Mouse (Mus musculus): ENCODE results near the gene Zscan22. TPM values are rescaled to one million over a fixed set of nuclear protein-coding genes. Genes with fewer than 3 reads are reported as not detected.
"Not testable (repeated sequence)": the region's sequence is repeated elsewhere in the genome, so short reads cannot be mapped to it uniquely, and the experiment has no call there.

The Zscan22 gene
- polyA plus RNA-seq, 1 experiment from 2014 or later, result 18.5 TPM

- not testable (repeated sequence) for H3K36me3 ChIP-seq (replicated peaks); H3K9me3 ChIP-seq; H3K4me1 ChIP-seq; H3K27ac ChIP-seq; DNase-seq (ENCODE audit: extremely low spot score, low spot score); H3K4me3 ChIP-seq; H3K27me3 ChIP-seq (ENCODE audit: poor library complexity, severe bottlenecking)
- WGBS, result 86% methylated on average over 4 of the region's 4 CpGs
Observed at GRCm38 (mm10) chr7:12937254-12937803, 39.7 kb downstream of the Zscan22 start.

- no peaks in the 10 kb centered on the region for H3K9me3 ChIP-seq
- no peak overlapping the region for H3K4me3 ChIP-seq
- no peaks in the 10 kb centered on the region for H3K27me3 ChIP-seq (ENCODE audit: poor library complexity, severe bottlenecking)
- H3K4me1 ChIP-seq, result no peaks in the 10 kb centered on the region
- DNase-seq (ENCODE audit: extremely low spot score, low spot score), result no peak
- no peaks in the 10 kb centered on the region for H3K36me3 ChIP-seq (replicated peaks)
- 92% methylated on average over 4 of the region's 4 CpGs for WGBS
- no peak overlapping the region for H3K27ac ChIP-seq
Observed at GRCm38 (mm10) chr7:12940599-12940998, 43.0 kb downstream of the Zscan22 start.

GRCm38 (mm10) chr7:12943488-12943887, 45.9 kb downstream of the Zscan22 start:
- H3K27me3 ChIP-seq (ENCODE audit: poor library complexity, severe bottlenecking), result no peaks in the 10 kb centered on the region
- 0 out of 2 replicates have a peak, but pooled peaks cover 5% of the 10 kb centered on the region for H3K9me3 ChIP-seq
- H3K36me3 ChIP-seq (replicated peaks), result no peaks in the 10 kb centered on the region
- DNase-seq (ENCODE audit: extremely low spot score, low spot score), result no peak
- H3K4me1 ChIP-seq, result no peaks in the 10 kb centered on the region
- H3K27ac ChIP-seq, result no peak overlapping the region
- H3K4me3 ChIP-seq, result no peak overlapping the region

- 12% methylated on average over 35 of the region's 35 CpGs for WGBS
Observed at GRCm38 (mm10) chr7:12949032-12949871, 51.6 kb downstream of the Zscan22 start.

GRCm38 (mm10) chr7:12949872-12950229, 52.2 kb downstream of the Zscan22 start:
- WGBS, result 11% methylated on average over 16 of the region's 16 CpGs
- peak overlapping the region; percentile 93 for H3K27ac ChIP-seq
- no peaks in the 10 kb centered on the region for H3K27me3 ChIP-seq (ENCODE audit: poor library complexity, severe bottlenecking)

More at GRCm38 (mm10) chr7:12949032-12949871, 51.6 kb downstream of the Zscan22 start:
- 0 out of 2 replicates have a peak, but pooled peaks cover 5% of the 10 kb centered on the region for H3K9me3 ChIP-seq
- H3K27ac ChIP-seq, result peak overlapping the region; percentile 93
- no peaks in the 10 kb centered on the region for H3K36me3 ChIP-seq (replicated peaks)
- DNase-seq (ENCODE audit: extremely low spot score, low spot score), result peak; percentile 94
- H3K4me3 ChIP-seq, result peak overlapping the region; percentile 48
- no peaks in the 10 kb centered on the region for H3K27me3 ChIP-seq (ENCODE audit: poor library complexity, severe bottlenecking)
- peaks cover 15% of the 10 kb centered on the region for H3K4me1 ChIP-seq

GRCm38 (mm10) chr7:12954896-12955295, 57.3 kb downstream of the Zscan22 start:
- Histone ChIP-seq H3K36me3 (replicated peaks) (no peaks in the 10 kb centered on the region), H3K4me1 (peaks cover 9% of the 10 kb centered on the region), H3K27me3 (ENCODE audit: poor library complexity, severe bottlenecking) (no peaks in the 10 kb centered on the region), H3K9me3 (no peaks in the 10 kb centered on the region), H3K27ac (no peak overlapping the region), H3K4me3 (no peak overlapping the region)
- no peak for DNase-seq (ENCODE audit: extremely low spot score, low spot score)
- 64% methylated on average over 3 of the region's 3 CpGs for WGBS

More at GRCm38 (mm10) chr7:12949872-12950229, 52.2 kb downstream of the Zscan22 start:
- Histone ChIP-seq H3K4me3 (peak overlapping the region; percentile 48), H3K36me3 (replicated peaks) (no peaks in the 10 kb centered on the region), H3K4me1 (peaks cover 15% of the 10 kb centered on the region), H3K9me3 (0 out of 2 replicates have a peak, but pooled peaks cover 5% of the 10 kb centered on the region)
- no peak for DNase-seq (ENCODE audit: extremely low spot score, low spot score)

GRCm38 (mm10) chr7:12957511-12957910, 59.9 kb downstream of the Zscan22 start:
- WGBS, result 78% methylated on average over 5 of the region's 5 CpGs
- H3K4me1 ChIP-seq, result peaks cover 8% of the 10 kb centered on the region
- H3K27me3 ChIP-seq (ENCODE audit: poor library complexity, severe bottlenecking), result no peaks in the 10 kb centered on the region
- no peaks in the 10 kb centered on the region for H3K36me3 ChIP-seq (replicated peaks)
- H3K9me3 ChIP-seq, result no peaks in the 10 kb centered on the region
- no peak for DNase-seq (ENCODE audit: extremely low spot score, low spot score)
- H3K4me3 ChIP-seq, result no peak overlapping the region
- no peak overlapping the region for H3K27ac ChIP-seq

Other genes starting within 250 kb of the Zscan22 start
- gene Vmn2r55, start 212.8 kb upstream of the Zscan22 start, polyA plus RNA-seq (2016; fragmentation: Nextera tagmentation; extraction: Ambion mirVana), result not detected in 2 replicates
- not detected in 2 replicates for gene Vmn2r56, start 162.8 kb upstream of the Zscan22 start, polyA plus RNA-seq (2016; fragmentation: Nextera tagmentation; extraction: Ambion mirVana)
- gene Zscan18, start 94.2 kb upstream of the Zscan22 start, polyA plus RNA-seq (2016; fragmentation: Nextera tagmentation; extraction: Ambion mirVana), result 12.3 and 13.2 TPM in 2 replicates
- 17.8 and 18.4 TPM in 2 replicates for gene Zfp329, start 79.0 kb upstream of the Zscan22 start, polyA plus RNA-seq (2016; fragmentation: Nextera tagmentation; extraction: Ambion mirVana)
- 28.7 and 30.1 TPM in 2 replicates for gene Zfp110, start 63.1 kb upstream of the Zscan22 start, polyA plus RNA-seq (2016; fragmentation: Nextera tagmentation; extraction: Ambion mirVana)
- gene Zfp128, start 16.6 kb upstream of the Zscan22 start, polyA plus RNA-seq (2016; fragmentation: Nextera tagmentation; extraction: Ambion mirVana), result 4.4 and 5.1 TPM in 2 replicates
- gene Rps5, start 24.5 kb downstream of the Zscan22 start, polyA plus RNA-seq (2016; fragmentation: Nextera tagmentation; extraction: Ambion mirVana), result 1,023 and 1,050 TPM in 2 replicates
- 0.55 and 1.0 TPM in 2 replicates for gene Rnf225, start 29.6 kb downstream of the Zscan22 start, polyA plus RNA-seq (2016; fragmentation: Nextera tagmentation; extraction: Ambion mirVana)
- gene Zfp324, start 68.0 kb downstream of the Zscan22 start, polyA plus RNA-seq (2016; fragmentation: Nextera tagmentation; extraction: Ambion mirVana), result 10.5 and 11.1 TPM in 2 replicates
- gene Zfp446, start 80.0 kb downstream of the Zscan22 start, polyA plus RNA-seq (2016; fragmentation: Nextera tagmentation; extraction: Ambion mirVana), result 16.5 and 17.7 TPM in 2 replicates
- not detected in 2 replicates for gene Slc27a5, start 100.4 kb downstream of the Zscan22 start, polyA plus RNA-seq (2016; fragmentation: Nextera tagmentation; extraction: Ambion mirVana)
- 415 and 417 TPM in 2 replicates for gene Trim28, start 101.3 kb downstream of the Zscan22 start, polyA plus RNA-seq (2016; fragmentation: Nextera tagmentation; extraction: Ambion mirVana)
- gene Zbtb45, start 112.2 kb downstream of the Zscan22 start, polyA plus RNA-seq (2016; fragmentation: Nextera tagmentation; extraction: Ambion mirVana), result 29.7 and 30.7 TPM in 2 replicates
- gene Chmp2a, start 137.0 kb downstream of the Zscan22 start, polyA plus RNA-seq (2016; fragmentation: Nextera tagmentation; extraction: Ambion mirVana), result 97.3 and 102 TPM in 2 replicates
- gene Ube2m, start 140.5 kb downstream of the Zscan22 start, polyA plus RNA-seq (2016; fragmentation: Nextera tagmentation; extraction: Ambion mirVana), result 82.9 and 88.7 TPM in 2 replicates
- 3.9 and 4.3 TPM in 2 replicates for gene Mzf1, start 156.9 kb downstream of the Zscan22 start, polyA plus RNA-seq (2016; fragmentation: Nextera tagmentation; extraction: Ambion mirVana)
- gene Vmn1r85, start 197.4 kb downstream of the Zscan22 start, polyA plus RNA-seq (2016; fragmentation: Nextera tagmentation; extraction: Ambion mirVana), result not detected in 2 replicates
- not detected in 2 replicates for gene Vmn1r86, start 222.1 kb downstream of the Zscan22 start, polyA plus RNA-seq (2016; fragmentation: Nextera tagmentation; extraction: Ambion mirVana)
- gene Vmn1r87, start 242.3 kb downstream of the Zscan22 start, polyA plus RNA-seq (2016; fragmentation: Nextera tagmentation; extraction: Ambion mirVana), result not detected in 2 replicates